Mouse (Mus musculus) cerebellum, postnatal 36 days (tissue): ENCODE results near the gene Ncoa3.

Experiments used
- DNase-seq, 2 experiments: peaks; one replicate each; pipeline ENCODE4 v3.0.0; 2021 to 2022; ENCODE audit warnings: mixed read lengths in 2 of 2

Gene Ncoa3

DNA sequence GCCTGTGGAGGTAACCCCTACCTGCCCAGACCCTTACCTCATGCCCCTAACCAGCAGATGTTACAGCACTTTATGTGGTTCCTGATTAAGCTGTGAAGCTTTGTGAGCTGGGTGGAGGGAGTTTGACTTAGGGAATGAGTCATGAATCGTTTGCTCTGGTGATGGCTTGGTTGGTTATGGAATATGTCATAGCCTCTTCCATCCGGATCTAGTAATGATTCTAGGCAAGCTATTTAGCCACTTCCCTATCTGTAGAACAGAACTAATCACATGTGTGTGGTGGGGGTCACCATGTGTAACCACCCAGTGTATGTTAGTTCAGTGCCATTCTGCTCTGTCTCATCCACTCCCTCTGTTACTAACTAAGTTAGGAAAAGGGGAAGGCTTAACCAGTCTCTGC, 52.6 kb downstream of the Ncoa3 start:
- no peak for DNase-seq

GRCm38 (mm10) chr2:166045549-166046501, 53.4 kb downstream of the Ncoa3 start:
- DNase-seq = peak in 1 of 2 experiments; percentile 8

DNA sequence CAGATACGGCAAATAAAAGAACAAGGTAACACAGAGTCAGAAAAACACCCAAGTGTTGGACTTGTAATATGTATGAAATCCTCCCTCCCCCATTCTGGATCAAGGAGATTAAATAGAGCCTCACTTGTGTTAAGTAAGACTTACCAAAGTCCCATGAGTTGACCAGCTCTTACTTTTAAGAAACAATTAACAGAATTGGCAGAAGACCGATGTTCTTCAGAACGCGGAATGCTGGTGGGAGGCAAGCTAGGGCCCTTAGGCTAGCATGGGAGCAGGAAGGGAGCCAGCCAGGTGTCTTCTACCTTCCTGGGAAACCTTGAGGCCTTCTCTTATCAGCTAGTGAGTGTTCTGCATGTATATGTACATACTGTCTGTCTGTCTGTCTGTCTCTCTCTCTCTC, 55.5 kb downstream of the Ncoa3 start:
- DNase-seq = no peak

DNA sequence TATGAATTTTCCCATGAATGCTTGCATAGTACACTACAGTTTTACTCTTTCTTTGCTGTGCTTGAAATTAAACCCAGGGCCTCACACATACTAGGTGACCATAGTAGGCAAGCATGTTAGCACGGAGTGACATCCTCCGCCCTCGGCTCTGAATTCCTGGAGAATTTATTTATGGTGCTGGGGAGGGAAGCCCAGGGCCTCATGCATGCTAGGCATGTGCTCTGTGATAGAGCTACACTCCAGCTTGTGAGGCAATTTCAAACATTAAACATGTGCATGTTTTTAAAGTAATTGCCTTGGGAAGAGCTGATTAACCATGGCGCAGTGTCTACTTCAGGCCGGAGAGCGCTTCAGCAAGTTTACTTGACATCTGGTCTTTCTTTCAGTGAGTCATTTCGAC, 56.4 kb downstream of the Ncoa3 start:
- no peak for DNase-seq

GRCm38 (mm10) chr2:166051421-166051820, 59.0 kb downstream of the Ncoa3 start:
- no peak for DNase-seq

DNA sequence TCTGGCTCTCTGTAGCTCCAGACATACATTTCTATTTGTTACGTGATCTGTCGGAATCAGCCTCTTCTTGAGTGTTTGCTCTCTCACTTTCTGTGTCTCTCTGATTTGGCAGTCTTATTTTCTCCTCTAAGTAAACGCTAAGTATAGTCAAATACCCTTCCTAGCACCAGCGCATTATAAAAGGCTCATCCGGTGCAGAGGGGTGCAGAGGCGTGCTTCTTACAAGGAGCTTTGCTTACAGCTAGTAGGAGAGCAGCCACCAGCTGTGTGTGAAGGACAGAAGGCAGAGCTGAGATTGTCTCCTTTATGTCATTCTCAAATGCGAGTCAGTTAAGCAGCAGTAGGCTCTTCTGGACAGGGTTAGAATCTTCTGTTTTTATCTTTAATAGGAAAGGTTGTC, 59.5 kb downstream of the Ncoa3 start:
- no peak for DNase-seq

GRCm38 (mm10) chr2:166054002-166054539, 61.6 kb downstream of the Ncoa3 start:
- no peak for DNase-seq

GRCm38 (mm10) chr2:166059684-166060423, 67.4 kb downstream of the Ncoa3 start:
- DNase-seq = peak in 1 of 2 experiments; percentile 23

DNA sequence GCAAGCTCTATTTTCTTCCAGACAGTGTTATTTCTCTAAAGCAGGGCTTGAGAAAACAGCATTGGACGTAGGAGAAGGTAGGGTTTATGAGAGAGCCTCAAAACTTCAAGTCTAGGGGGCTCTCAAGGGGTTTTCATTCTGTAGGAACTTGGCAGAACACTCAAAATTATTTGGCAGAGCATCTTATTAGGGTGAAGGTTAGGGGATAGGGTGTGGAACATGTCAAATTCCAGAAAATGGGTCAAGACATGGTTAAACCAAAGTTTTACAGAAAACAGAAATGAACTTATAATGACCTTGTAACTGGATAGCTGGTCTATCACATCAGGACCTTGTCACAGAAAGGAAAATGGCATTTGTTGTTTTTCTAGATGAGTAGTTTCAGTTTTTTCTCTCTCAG, 69.6 kb downstream of the Ncoa3 start:
- no peak for DNase-seq

DNA sequence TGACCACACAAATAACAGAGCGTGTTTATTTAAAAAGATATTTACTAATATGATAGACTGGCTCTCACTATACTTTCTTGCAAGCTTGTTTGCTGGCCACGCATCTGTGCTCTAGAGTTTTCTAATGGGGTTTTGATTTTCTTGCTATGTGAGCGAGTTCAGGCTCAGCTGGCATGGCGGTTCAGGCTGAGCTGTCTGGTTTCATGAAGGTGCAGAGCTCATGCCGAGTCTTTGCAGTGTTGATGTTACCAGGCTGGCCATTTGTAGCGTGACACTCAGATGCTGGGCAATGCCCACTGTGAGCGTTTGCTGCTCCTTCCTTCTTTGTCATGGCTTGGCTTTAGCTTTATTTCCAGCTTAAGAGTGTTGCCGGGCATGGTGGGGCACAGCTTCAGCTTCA, 70.0 kb downstream of the Ncoa3 start:
- no peak for DNase-seq

DNA sequence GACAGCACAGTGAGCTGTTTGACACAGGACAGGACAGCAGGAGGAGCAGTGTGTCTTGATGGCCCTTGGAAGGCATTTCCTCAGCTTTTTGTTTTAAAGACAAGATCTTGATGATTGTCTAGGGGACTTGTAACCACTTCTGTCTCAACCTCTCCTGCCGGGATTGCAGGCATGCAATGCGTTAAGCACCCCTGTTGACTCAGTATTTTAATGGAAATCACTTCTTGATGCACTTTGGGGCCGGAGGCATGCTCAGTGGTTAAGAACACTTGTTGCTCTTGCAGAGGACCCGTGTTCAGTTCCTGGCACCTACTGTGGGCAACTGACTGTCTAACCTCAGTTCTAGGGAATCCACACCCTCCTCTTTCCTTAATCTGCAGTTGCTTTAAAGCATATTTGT, 74.0 kb downstream of the Ncoa3 start:
- DNase-seq = no peak

DNA sequence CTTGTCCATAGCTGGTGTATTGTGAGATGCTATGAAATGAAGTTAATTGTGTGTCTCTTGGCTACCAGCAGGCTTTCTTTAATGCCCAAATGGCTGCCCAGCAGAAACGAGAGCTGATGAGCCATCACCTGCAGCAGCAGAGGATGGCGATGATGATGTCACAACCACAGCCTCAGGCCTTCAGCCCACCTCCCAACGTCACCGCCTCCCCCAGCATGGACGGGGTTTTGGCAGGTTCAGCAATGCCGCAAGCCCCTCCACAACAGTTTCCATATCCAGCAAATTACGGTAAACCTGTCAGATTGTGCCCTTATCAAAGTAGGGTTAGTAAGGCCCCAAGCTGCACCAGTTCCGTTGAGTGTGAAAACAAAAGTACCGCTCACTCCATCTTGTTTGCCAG, 75.8 kb downstream of the Ncoa3 start:
- DNase-seq = no peak

DNA sequence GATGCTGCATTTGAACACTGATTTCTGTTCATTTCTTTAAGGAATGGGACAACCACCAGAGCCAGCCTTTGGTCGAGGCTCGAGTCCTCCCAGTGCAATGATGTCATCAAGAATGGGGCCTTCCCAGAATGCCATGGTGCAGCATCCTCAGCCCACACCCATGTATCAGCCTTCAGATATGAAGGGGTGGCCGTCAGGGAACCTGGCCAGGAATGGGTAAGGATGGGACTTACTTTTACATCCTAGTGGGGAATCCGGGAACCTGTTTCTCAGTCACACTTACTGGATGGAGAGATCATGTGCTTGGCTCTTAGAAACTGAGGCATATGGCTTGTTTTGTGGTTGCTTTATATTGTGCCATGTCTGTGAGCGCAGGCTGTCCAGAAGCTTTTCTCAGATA, 76.7 kb downstream of the Ncoa3 start:
- no peak for DNase-seq

DNA sequence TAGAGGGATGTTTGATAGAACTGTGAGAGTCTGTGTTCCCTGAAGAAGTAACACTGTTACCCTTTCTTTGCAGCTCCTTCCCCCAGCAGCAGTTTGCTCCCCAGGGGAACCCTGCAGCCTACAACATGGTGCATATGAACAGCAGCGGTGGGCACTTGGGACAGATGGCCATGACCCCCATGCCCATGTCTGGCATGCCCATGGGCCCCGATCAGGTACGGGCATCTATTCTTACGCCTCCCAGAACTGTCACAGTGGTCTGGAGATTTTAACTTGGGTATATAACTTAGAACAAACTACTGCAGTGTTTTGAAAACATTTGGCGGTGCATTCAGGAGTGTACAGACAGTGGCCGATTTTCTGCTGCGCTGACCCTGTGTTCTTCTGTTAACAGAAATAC, 77.3 kb downstream of the Ncoa3 start:
- DNase-seq = no peak

GRCm38 (mm10) chr2:166071481-166071880, 79.0 kb downstream of the Ncoa3 start:
- no peak for DNase-seq

GRCm38 (mm10) chr2:166071889-166072288, 79.5 kb downstream of the Ncoa3 start:
- DNase-seq = no peak

GRCm38 (mm10) chr2:166073082-166073481, 80.6 kb downstream of the Ncoa3 start:
- no peak for DNase-seq

- no peak for DNase-seq
Measured at GRCm38 (mm10) chr2:166074322-166074721, 81.9 kb downstream of the Ncoa3 start.

GRCm38 (mm10) chr2:166077371-166077770, 84.9 kb downstream of the Ncoa3 start:
- DNase-seq = no peak

- no peak for DNase-seq
Measured at GRCm38 (mm10) chr2:166079231-166079630, 86.8 kb downstream of the Ncoa3 start.

- DNase-seq = no peak
Measured at GRCm38 (mm10) chr2:166079961-166080885, 87.8 kb downstream of the Ncoa3 start.

DNA sequence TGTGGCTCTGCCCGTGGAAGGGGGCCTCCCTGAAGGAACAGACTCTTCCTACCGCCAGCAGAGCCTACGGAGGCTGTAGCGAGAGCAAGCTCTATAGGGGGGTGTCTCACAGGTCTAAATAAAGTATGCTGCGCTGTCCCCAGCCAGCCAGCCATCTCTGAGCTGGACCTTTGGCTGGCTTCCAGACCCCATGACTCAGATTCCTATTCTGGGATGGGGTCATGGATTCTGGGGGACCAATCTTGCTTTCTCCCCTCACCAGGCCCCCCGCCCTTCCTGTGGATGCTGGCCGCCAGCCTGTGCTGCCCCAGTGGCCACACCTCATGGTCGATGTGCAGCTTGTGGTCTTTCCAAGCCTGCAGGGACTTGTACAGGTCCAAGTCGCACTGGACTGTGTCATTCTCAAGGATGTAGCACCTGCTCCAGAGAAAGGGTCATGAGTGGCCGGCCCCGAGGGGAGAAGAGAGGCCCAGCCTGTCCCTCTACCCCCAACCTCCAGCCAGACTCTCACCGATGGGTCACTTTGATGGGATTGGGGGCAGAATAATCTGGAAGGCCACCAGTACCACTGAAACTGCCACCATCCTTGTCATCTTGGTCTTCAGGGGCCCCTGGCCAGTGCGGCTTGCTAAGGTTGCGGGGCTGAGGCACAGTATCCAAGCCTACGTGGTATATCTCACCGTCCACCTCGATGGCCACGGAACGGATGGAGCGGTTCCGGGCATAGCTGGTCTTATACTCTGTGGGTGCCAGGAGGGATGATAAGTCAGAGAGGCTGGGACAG, 88.7 kb downstream of the Ncoa3 start:
- DNase-seq = no peak
